Mouse (Mus musculus): ENCODE data around the gene Esam. TPM values are rescaled to one million over a fixed set of nuclear protein-coding genes. Genes with fewer than 3 reads are reported as not detected.

Gene Esam
- total RNA-seq, 2 experiments from 2014 or later: 19.6 to 22.5 TPM

- intact Hi-C loops (cut with DNase I): loop anchor here (5.0 kb wide), 2 partner anchors 110 to 365 kb away; no protein-coding TSS in a partner anchor
- no peak for TF ChIP-seq CTCF (IDR thresholded peaks at IDR 0.05)
- peak overlapping the region; percentile 86 for H3K27ac ChIP-seq
- H3K4me3 ChIP-seq: no peak overlapping the region
- no peak for DNase-seq (ENCODE audit: extremely low spot score in 1 of 2, low spot score in 2 of 2)
Observed at GRCm38 (mm10) chr9:37567019-37567418, 39.1 kb downstream of the Esam start.

- peak overlapping the region; percentile 86 for H3K27ac ChIP-seq
- intact Hi-C loops (cut with DNase I): loop anchor here (5.0 kb wide), 2 partner anchors 110 to 365 kb away; no protein-coding TSS in a partner anchor
- peak in 1 of 2 experiments; percentile 28 for DNase-seq (ENCODE audit: extremely low spot score in 1 of 2, low spot score in 2 of 2)
- no peak overlapping the region for H3K4me3 ChIP-seq
- TF ChIP-seq CTCF (IDR thresholded peaks at IDR 0.05): no peak
Observed at GRCm38 (mm10) chr9:37567454-37567853, 39.6 kb downstream of the Esam start.

- Histone ChIP-seq H3K27ac (peak overlapping the region; percentile 86), H3K4me3 (no peak overlapping the region)
- intact Hi-C loops (cut with DNase I): loop anchor here (1.0 to 5.0 kb wide), 4 partner anchors 12 to 364 kb away; no protein-coding TSS in a partner anchor
- TF ChIP-seq CTCF (IDR thresholded peaks at IDR 0.05): no peak
- DNase-seq (ENCODE audit: extremely low spot score in 1 of 2, low spot score in 2 of 2): peak; percentile 52 to 71
Observed at GRCm38 (mm10) chr9:37567892-37568604, 40.2 kb downstream of the Esam start.

GRCm38 (mm10) chr9:37568605-37569214, 40.8 kb downstream of the Esam start:
- TF ChIP-seq CTCF (IDR thresholded peaks at IDR 0.05): no peak
- DNase-seq (ENCODE audit: extremely low spot score in 1 of 2, low spot score in 2 of 2): peak in 1 of 2 experiments; percentile 17
- intact Hi-C loops (cut with DNase I): loop anchor here (1.0 to 5.0 kb wide), 4 partner anchors 12 to 364 kb away; no protein-coding TSS in a partner anchor
- H3K4me3 ChIP-seq: no peak overlapping the region
- H3K27ac ChIP-seq: peak overlapping the region; percentile 86

GRCm38 (mm10) chr9:37569231-37569835, 41.5 kb downstream of the Esam start:
- H3K27ac ChIP-seq: peak overlapping the region; percentile 86; the same call in 1 of the 2 replicates
- intact Hi-C loops (cut with DNase I): loop anchor here (2.0 to 5.0 kb wide), 3 partner anchors 45 to 363 kb away; no protein-coding TSS in a partner anchor
- no peak for TF ChIP-seq CTCF (IDR thresholded peaks at IDR 0.05)
- H3K4me3 ChIP-seq: no peak overlapping the region
- no peak for DNase-seq (ENCODE audit: extremely low spot score in 1 of 2, low spot score in 2 of 2)

GRCm38 (mm10) chr9:37572204-37572876, 44.5 kb downstream of the Esam start:
- TF ChIP-seq CTCF (IDR thresholded peaks at IDR 0.05): no peak
- H3K4me3 ChIP-seq: no peak overlapping the region
- intact Hi-C loops (cut with DNase I): loop anchor here (10.0 kb wide), 1 partner anchor 242 kb away; no protein-coding TSS in a partner anchor
- DNase-seq (ENCODE audit: extremely low spot score in 1 of 2, low spot score in 2 of 2): no peak
- peak overlapping the region; percentile 45 for H3K27ac ChIP-seq

GRCm38 (mm10) chr9:37576436-37576930, 48.6 kb downstream of the Esam start:
- Histone ChIP-seq H3K4me3 (no peak overlapping the region), H3K27ac (peak overlapping the region; percentile 87)
- TF ChIP-seq CTCF (IDR thresholded peaks at IDR 0.05): no peak; the same call in 1 of the 2 replicates
- intact Hi-C loops (cut with DNase I): loop anchor here (2.0 to 10.0 kb wide), 2 partner anchors 36 to 238 kb away; partner anchors contain the start of gene Spa17
- DNase-seq (ENCODE audit: extremely low spot score in 1 of 2, low spot score in 2 of 2): peak; percentile 65

- TF ChIP-seq CTCF (IDR thresholded peaks at IDR 0.05): no peak
- H3K4me3 ChIP-seq: no peak overlapping the region
- intact Hi-C loops (cut with DNase I): no loop called here
- H3K27ac ChIP-seq: no peak overlapping the region
- no peak for DNase-seq (ENCODE audit: extremely low spot score in 1 of 2, low spot score in 2 of 2)
Observed at GRCm38 (mm10) chr9:37583594-37583993, 55.7 kb downstream of the Esam start.

- Histone ChIP-seq H3K4me3 (no peak overlapping the region), H3K27ac (no peak overlapping the region)
- intact Hi-C loops (cut with DNase I): no loop called here
- DNase-seq (ENCODE audit: extremely low spot score in 1 of 2, low spot score in 2 of 2): no peak
- no peak for TF ChIP-seq CTCF (IDR thresholded peaks at IDR 0.05)
Observed at GRCm38 (mm10) chr9:37586718-37587117, 58.8 kb downstream of the Esam start.

Other genes with a start within 250 kb of the Esam start
- 1 to 10 TPM; 1.9 to 2.5 TPM for gene Ccdc15, start 179.6 kb upstream of the Esam start, total RNA-seq (2021)
- 10 to 100 TPM; 53.6 to 53.7 TPM for gene Hepacam, start 160.7 kb upstream of the Esam start, total RNA-seq (2021)
- gene Robo4, start 126.2 kb upstream of the Esam start, total RNA-seq (2021): 1 to 10 TPM; 8.0 to 9.5 TPM
- 10 to 100 TPM; 30.9 to 34.3 TPM for gene Robo3, start 94.8 kb upstream of the Esam start, total RNA-seq (2021)
- gene Msantd2, start 38.8 kb upstream of the Esam start, total RNA-seq (2021): 10 to 100 TPM; 21.4 to 26.7 TPM
- 1 to 10 TPM; 4.1 to 4.5 TPM for gene Vsig2, start 11.2 kb downstream of the Esam start, total RNA-seq (2021)
- 1,000 to 10,000 TPM; 1,927 to 1,950 TPM for gene Nrgn, start 24.8 kb downstream of the Esam start, total RNA-seq (2021)
- gene Siae, start 27.6 kb downstream of the Esam start, total RNA-seq (2021): 10 to 100 TPM; 17.1 to 18.8 TPM
- gene Spa17, start 85.6 kb downstream of the Esam start, total RNA-seq (2021): 1 to 10 TPM; 1.7 to 2.1 TPM
- gene Tbrg1, start 129.2 kb downstream of the Esam start, total RNA-seq (2021): 10 to 100 TPM; 52.5 to 59.8 TPM
- gene Panx3, start 141.2 kb downstream of the Esam start, total RNA-seq (2021): not detected
- gene Olfr160, start 188.2 kb downstream of the Esam start, total RNA-seq (2021): not detected
- gene Olfr874, start 217.0 kb downstream of the Esam start, total RNA-seq (2021): not detected
- gene Olfr875, start 243.8 kb downstream of the Esam start, total RNA-seq (2021): not detected